Mouse (Mus musculus) small intestine, adult 2 months (tissue): ENCODE results near the gene Ccdc28b.

Experiments
- CTCF ChIP-seq: fragments of 200-500 bp; IDR thresholded peaks from 2 replicates; pipeline ENCODE4 v1.5.1; 2012; ENCODE audit warnings: low read depth, mild to moderate bottlenecking, control low read depth, inconsistent platforms, low read length, moderate library complexity, mixed read lengths; ENCODE audit not compliant: insufficient replicate concordance, insufficient read length; ENCODE audit errors: extremely low read depth
- POLR2A ChIP-seq: fragments of 200-500 bp; IDR thresholded peaks from 2 replicates; pipeline ENCODE4 v1.6.1; 2012; ENCODE audit warnings: low read depth, mild to moderate bottlenecking, control low read depth, inconsistent platforms, low read length, moderate library complexity

GRCm38 (mm10) chr4:129615801-129616290, 7.9 kb downstream of the Ccdc28b start:
- TF ChIP-seq CTCF: no peak
- no peak for TF ChIP-seq POLR2A
